Mouse (Mus musculus) hindbrain, embryonic 16.5 days (tissue): ENCODE results near the gene Nop58. TPM values are rescaled to one million over a fixed set of nuclear protein-coding genes. Genes with fewer than 3 reads are reported as not detected.
"Not testable (repeated sequence)": the region's sequence is repeated elsewhere in the genome, so short reads cannot be mapped to it uniquely, and the experiment has no call there.

Experiments
- ATAC-seq: fragments of 200-750 bp; cut with Nextera tagmentation; 2 replicates; pipeline ENCODE4 v1.8.0; 2017; ENCODE audit warnings: moderate TSS enrichment, moderate library complexity
- H3K27ac ChIP-seq: fragments of 300-500 bp; sonication (generic); 2 replicates; pipeline ENCODE4 v1.5.1; 2014; ENCODE audit warnings: low read depth, mild to moderate bottlenecking, control low read depth, low read length, moderate library complexity
- H3K27me3 ChIP-seq: fragments of 300-500 bp; sonication (generic); replicated peaks from 2 replicates; pipeline ENCODE4 v1.6.1; 2014; ENCODE audit warnings: low read length; ENCODE audit not compliant: control insufficient read depth, insufficient read depth
- H3K36me3 ChIP-seq: fragments of 300-500 bp; sonication (generic); 2 replicates; pipeline ENCODE4 v1.6.1; 2014; ENCODE audit warnings: mild to moderate bottlenecking, low read length, moderate library complexity, mixed read lengths; ENCODE audit not compliant: control insufficient read depth, insufficient read depth
- H3K4me1 ChIP-seq: fragments of 300-500 bp; sonication (generic); 2 replicates; pipeline ENCODE4 v1.6.1; 2014; ENCODE audit warnings: low read depth, low read length; ENCODE audit not compliant: control insufficient read depth, insufficient read depth
- H3K4me2 ChIP-seq: fragments of 300-500 bp; sonication (generic); 2 replicates; pipeline ENCODE4 v1.6.1; 2014; ENCODE audit warnings: mild to moderate bottlenecking, low read length, control low read depth, moderate library complexity
- H3K4me3 ChIP-seq: fragments of 300-500 bp; sonication (generic); 2 replicates; pipeline ENCODE4 v1.5.1; 2014; ENCODE audit warnings: mild to moderate bottlenecking, low read length, control low read depth, moderate library complexity
- H3K9ac ChIP-seq: fragments of 300-500 bp; sonication (generic); 2 replicates; pipeline ENCODE4 v1.6.1; 2014; ENCODE audit warnings: low read depth, mild to moderate bottlenecking, control low read depth, low read length, moderate library complexity
- H3K9me3 ChIP-seq: fragments of 300-500 bp; sonication (generic); 2 replicates; pipeline ENCODE4 v1.6.1; 2014; ENCODE audit warnings: mild to moderate bottlenecking, low read length, moderate library complexity; ENCODE audit not compliant: control insufficient read depth
- WGBS: fragments of 180-500 bp; shearing (Covaris S2); extraction: QIAGEN DNeasy Blood & Tissue Kit; methylation state at CpG from one replicate; pipeline ENCODE4 v1.1.7; 2014; 5-methylcytosine and 5-hydroxymethylcytosine counted together
- polyA plus RNA-seq: library from polyadenylated mRNA; unstranded; fragments of >200 nt; fragmentation: Nextera tagmentation; extraction: Ambion mirVana; gene quantifications from 2 replicates; pipeline ENCODE4 v1.2.1, GENCODE M21; 2015

Nop58 gene
- polyA plus RNA-seq, 1 experiment from 2014 or later, result 134 TPM

- H3K4me3 ChIP-seq, result no peak overlapping the region
- H3K27me3 ChIP-seq, result no peaks in the 10 kb centered on the region
- 79% methylated on average over 17 of the region's 17 CpGs for WGBS
- no peak for ATAC-seq
- H3K27ac ChIP-seq, result no peak overlapping the region
- H3K36me3 ChIP-seq, result no peaks in the 10 kb centered on the region
- H3K9me3 ChIP-seq, result no peaks in the 10 kb centered on the region
- no peak overlapping the region for H3K4me2 ChIP-seq
- no peaks in the 10 kb centered on the region for H3K4me1 ChIP-seq
- no peak overlapping the region for H3K9ac ChIP-seq
Measured at GRCm38 (mm10) chr1:59739577-59740354, 55.0 kb downstream of the Nop58 start.

GRCm38 (mm10) chr1:59749047-59749446 lies 64.3 kb downstream of the Nop58 start:
- H3K36me3 ChIP-seq, result no peaks in the 10 kb centered on the region
- no peaks in the 10 kb centered on the region for H3K27me3 ChIP-seq
- WGBS, result 80% methylated on average over 2 of the region's 2 CpGs
- H3K9ac ChIP-seq, result no peak overlapping the region
- no peaks in the 10 kb centered on the region for H3K9me3 ChIP-seq
- H3K4me2 ChIP-seq, result no peak overlapping the region
- ATAC-seq, result no peak
- H3K4me3 ChIP-seq, result no peak overlapping the region
- H3K27ac ChIP-seq, result no peak overlapping the region
- H3K4me1 ChIP-seq, result no peaks in the 10 kb centered on the region

- H3K4me2 ChIP-seq, H3K27ac ChIP-seq, H3K27me3 ChIP-seq, H3K9ac ChIP-seq, H3K4me1 ChIP-seq, ATAC-seq, H3K36me3 ChIP-seq, H3K9me3 ChIP-seq, H3K4me3 ChIP-seq: not testable (repeated sequence)
- WGBS, result 69% methylated on average over 5 of the region's 5 CpGs
Measured at GRCm38 (mm10) chr1:59749724-59750123, 65.0 kb downstream of the Nop58 start.

- no peak for ATAC-seq
- Histone ChIP-seq H3K27me3 (no peaks in the 10 kb centered on the region), H3K27ac (no peak overlapping the region), H3K9me3 (no peaks in the 10 kb centered on the region), H3K9ac (no peak overlapping the region), H3K4me3 (no peak overlapping the region), H3K4me1 (no peaks in the 10 kb centered on the region), H3K36me3 (no peaks in the 10 kb centered on the region), H3K4me2 (no peak overlapping the region)
- 37% methylated on average over 1 of the region's 1 CpGs for WGBS
Measured at GRCm38 (mm10) chr1:59755298-59755697, 70.5 kb downstream of the Nop58 start.

- 93% methylated on average over 1 of the region's 1 CpGs for WGBS
Measured at GRCm38 (mm10) chr1:59758325-59758724, 73.6 kb downstream of the Nop58 start.

GRCm38 (mm10) chr1:59762208-59762607 lies 77.4 kb downstream of the Nop58 start:
- Histone ChIP-seq H3K4me3 (peak overlapping the region; percentile 64), H3K4me2 (peak overlapping the region; percentile 75), H3K4me1 (peaks cover 10% of the 10 kb centered on the region), H3K27ac (peak overlapping the region; percentile 97), H3K9me3 (no peaks in the 10 kb centered on the region), H3K27me3 (no peaks in the 10 kb centered on the region), H3K36me3 (no peaks in the 10 kb centered on the region), H3K9ac (peak overlapping the region; percentile 83)
- no peak for ATAC-seq
- 3% methylated on average over 10 of the region's 10 CpGs for WGBS

More at GRCm38 (mm10) chr1:59758325-59758724, 73.6 kb downstream of the Nop58 start:
- H3K4me3 ChIP-seq, result no peak overlapping the region
- H3K9me3 ChIP-seq, result no peaks in the 10 kb centered on the region
- no peak overlapping the region for H3K4me2 ChIP-seq
- no peaks in the 10 kb centered on the region for H3K4me1 ChIP-seq
- H3K27ac ChIP-seq, result no peak overlapping the region
- no peak for ATAC-seq
- H3K9ac ChIP-seq, result no peak overlapping the region
- no peaks in the 10 kb centered on the region for H3K27me3 ChIP-seq
- no peaks in the 10 kb centered on the region for H3K36me3 ChIP-seq

- Histone ChIP-seq H3K36me3 (no peaks in the 10 kb centered on the region), H3K4me1 (peaks cover 10% of the 10 kb centered on the region), H3K27ac (peak overlapping the region; percentile 97), H3K4me3 (peak overlapping the region; percentile 64), H3K9me3 (no peaks in the 10 kb centered on the region), H3K27me3 (no peaks in the 10 kb centered on the region), H3K9ac (peak overlapping the region; percentile 83), H3K4me2 (peak overlapping the region; percentile 75)
- 0% methylated on average over 44 of the region's 44 CpGs for WGBS
- ATAC-seq, result peak; percentile 67
Measured at GRCm38 (mm10) chr1:59762651-59763163, 77.9 kb downstream of the Nop58 start.

- Histone ChIP-seq H3K9ac (peak within 1 kb of the TSS; percentile 83), H3K27ac (peak within 1 kb of the TSS; percentile 97), H3K27me3 (no peaks in the 10 kb centered on the region), H3K4me2 (peak within 1 kb of the TSS; percentile 75), H3K36me3 (no peaks in the 10 kb centered on the region), H3K4me1 (peaks cover 15% of the 10 kb centered on the region), H3K9me3 (no peaks in the 10 kb centered on the region), H3K4me3 (peak within 1 kb of the TSS; percentile 64)
- WGBS, result under 1% methylated on average over 56 of the region's 75 CpGs
- ATAC-seq, result peak; percentile 94
Measured at GRCm38 (mm10) chr1:59763164-59763768, 78.5 kb downstream of the Nop58 start, which contains the start of gene Bmpr2. Gene Bmpr2, plus strand, starts transcription at chr1:59763400.

GRCm38 (mm10) chr1:59763781-59764251 lies 79.0 kb downstream of the Nop58 start:
- H3K9me3 ChIP-seq, result no peaks in the 10 kb centered on the region
- H3K4me2 ChIP-seq, result peak overlapping the region; percentile 75; the same call in 1 of the 2 replicates
- H3K27ac ChIP-seq, result peak overlapping the region; percentile 97
- peak overlapping the region; percentile 83 for H3K9ac ChIP-seq
- H3K4me3 ChIP-seq, result peak overlapping the region; percentile 64
- under 1% methylated on average over 45 of the region's 55 CpGs for WGBS
- H3K36me3 ChIP-seq, result no peaks in the 10 kb centered on the region
- H3K27me3 ChIP-seq, result no peaks in the 10 kb centered on the region
- H3K4me1 ChIP-seq, result peaks cover 15% of the 10 kb centered on the region
- peak; percentile 69 for ATAC-seq
